Mouse (Mus musculus) liver, adult 2 months (tissue): ENCODE measurements around the gene Lonp2.

Experiments used
- CTCF ChIP-seq: fragments of 200-500 bp; IDR thresholded peaks from 2 replicates; pipeline ENCODE4 v1.5.1; 2011; ENCODE audit warnings: low read depth, low read length, control low read depth
- POLR2A ChIP-seq: fragments of 200-500 bp; IDR thresholded peaks from 2 replicates; pipeline ENCODE4 v1.6.1; 2011; ENCODE audit warnings: low read length, control low read depth; ENCODE audit not compliant: insufficient read depth; ENCODE audit errors: extremely low read depth

DNA sequence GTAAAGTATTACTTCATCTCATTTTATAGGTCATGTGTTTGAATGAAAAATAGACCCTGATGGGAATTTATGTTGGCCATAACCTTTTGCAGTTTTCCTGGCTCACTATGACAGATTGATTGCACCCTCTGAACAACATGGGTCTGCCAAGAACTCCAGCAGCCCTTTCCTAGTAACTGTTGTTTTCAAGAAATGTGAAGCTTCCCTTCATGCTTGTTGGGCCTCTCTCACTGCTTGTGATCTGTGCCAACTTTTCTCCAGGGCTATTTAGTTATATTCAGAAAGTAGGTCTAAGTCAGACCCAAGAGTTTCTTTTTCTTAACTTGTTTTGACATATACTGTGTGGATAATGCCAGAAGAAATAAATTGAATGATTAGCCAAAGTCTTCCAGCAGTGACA is 44.9 kb downstream of the Lonp2 start:
- TF ChIP-seq CTCF (no peak), POLR2A (no peak)
